Mouse (Mus musculus) embryonic facial prominence, embryonic 12.5 days (tissue): ENCODE data around the gene Foxq1. TPM values are rescaled to one million over a fixed set of nuclear protein-coding genes. Genes with fewer than 3 reads are reported as not detected.

Source experiments
- ATAC-seq: fragments of 200-750 bp; cut with Nextera tagmentation; 2 replicates; pipeline ENCODE4 v1.8.0; 2017; ENCODE audit not compliant: insufficient number of reproducible peaks, insufficient read depth, low FRiP score, low TSS enrichment
- H3K27ac ChIP-seq: fragments of 300-500 bp; sonication (generic); 2 replicates; pipeline ENCODE4 v1.5.1; 2016; ENCODE audit warnings: mild to moderate bottlenecking
- H3K27me3 ChIP-seq: fragments of 300-500 bp; sonication (generic); 2 replicates; pipeline ENCODE4 v1.6.1; 2016; ENCODE audit warnings: mild to moderate bottlenecking, moderate library complexity
- H3K36me3 ChIP-seq: fragments of 300-500 bp; sonication (generic); 2 replicates; pipeline ENCODE4 v1.6.1; 2016; ENCODE audit warnings: mild to moderate bottlenecking
- H3K4me1 ChIP-seq: fragments of 300-500 bp; sonication (generic); 2 replicates; pipeline ENCODE4 v1.6.1; 2016
- H3K4me2 ChIP-seq: fragments of 300-500 bp; sonication (generic); replicated peaks from 2 replicates; pipeline ENCODE4 v1.6.1; 2016; ENCODE audit warnings: mild to moderate bottlenecking, moderate library complexity
- H3K4me3 ChIP-seq: fragments of 300-500 bp; sonication (generic); 2 replicates; pipeline ENCODE4 v1.5.1; 2016; ENCODE audit warnings: mild to moderate bottlenecking
- H3K9ac ChIP-seq: fragments of 300-500 bp; sonication (generic); 2 replicates; pipeline ENCODE4 v1.6.1; 2016; ENCODE audit warnings: mild to moderate bottlenecking, moderate library complexity
- H3K9me3 ChIP-seq: fragments of 300-500 bp; sonication (generic); 2 replicates; pipeline ENCODE4 v1.6.1; 2016; ENCODE audit warnings: mild to moderate bottlenecking, moderate library complexity
- WGBS: fragments of 180-500 bp; shearing (Covaris S2); methylation state at CpG from one replicate; pipeline ENCODE4 v1.1.7; 2016; 5-methylcytosine and 5-hydroxymethylcytosine counted together
- polyA plus RNA-seq: library from polyadenylated mRNA; unstranded; fragments of >200 nt; fragmentation: Nextera tagmentation; extraction: Ambion mirVana; gene quantifications from 2 replicates; pipeline ENCODE4 v1.2.1, GENCODE M21; 2016

Gene Foxq1
- polyA plus RNA-seq, 1 experiment from 2014 or later = 2.0 TPM

DNA sequence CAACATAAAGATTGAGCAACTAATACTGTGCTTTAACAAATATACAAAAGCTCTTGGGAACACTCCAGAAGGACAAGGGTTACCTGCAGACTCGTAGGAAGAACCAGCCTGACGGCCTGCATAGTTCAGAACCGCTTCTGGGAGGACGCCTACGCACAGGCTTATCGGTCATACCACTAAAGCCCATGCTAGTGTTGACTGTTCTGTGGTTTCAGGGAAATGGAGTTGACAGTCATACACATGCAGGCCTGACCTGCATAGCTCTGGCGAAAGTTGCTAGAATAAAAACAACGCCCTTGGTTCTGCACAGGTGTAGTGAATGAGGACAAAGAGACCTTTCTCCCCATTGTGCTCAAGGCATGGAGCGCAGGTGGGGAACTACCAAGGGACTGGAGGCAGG is 8.3 kb upstream of the Foxq1 start:
- Histone ChIP-seq H3K36me3 (no peaks in the 10 kb centered on the region), H3K4me3 (no peak overlapping the region), H3K9ac (no peak overlapping the region), H3K9me3 (no peaks in the 10 kb centered on the region), H3K4me2 (no peak overlapping the region), H3K27ac (no peak overlapping the region), H3K4me1 (no peaks in the 10 kb centered on the region), H3K27me3 (no peaks in the 10 kb centered on the region)
- WGBS = 87% methylated on average over 9 of the region's 9 CpGs
- no peak for ATAC-seq

DNA sequence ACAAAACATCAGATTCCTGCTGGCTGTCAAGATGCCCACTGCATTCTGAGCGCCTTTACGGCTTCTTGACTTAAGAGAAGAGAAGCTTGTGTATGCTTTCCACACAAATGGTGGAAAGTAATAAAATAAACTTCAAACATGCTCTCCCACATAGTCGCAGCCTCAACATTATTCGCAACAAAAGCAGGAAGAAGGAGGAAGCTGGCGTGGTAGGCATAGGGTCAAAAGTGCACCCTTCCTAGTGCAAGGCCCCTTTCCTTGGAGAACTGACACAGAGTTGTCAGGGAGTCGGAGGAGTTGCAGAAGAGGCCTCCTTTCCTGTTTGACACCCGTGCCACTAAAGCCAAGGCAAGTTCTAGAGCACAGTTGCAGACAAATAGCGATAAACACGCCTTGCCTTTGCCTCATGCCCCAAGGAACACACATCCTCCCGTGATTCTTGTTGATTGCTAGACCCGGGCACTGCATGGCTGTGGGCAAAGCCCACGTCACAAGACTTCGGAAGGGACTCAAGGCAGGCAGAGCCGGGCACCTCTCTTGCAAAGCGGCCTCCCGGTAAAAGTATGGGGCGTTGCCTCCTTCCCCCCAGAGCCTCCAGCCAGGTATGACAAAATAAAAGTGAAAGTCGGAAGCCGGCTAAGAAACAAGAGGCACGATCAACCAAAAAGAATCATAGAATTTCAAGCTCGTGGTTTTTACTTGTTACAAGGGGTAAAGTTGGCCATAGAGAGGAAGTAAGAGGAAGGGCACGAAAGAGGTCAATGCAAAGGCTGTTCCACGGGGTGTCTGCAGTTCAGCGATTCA is 1.2 kb downstream of the Foxq1 start:
- no peak overlapping the region for H3K27ac ChIP-seq
- H3K4me1 ChIP-seq = peaks cover 20% of the 10 kb centered on the region
- peak overlapping the region; percentile 100 for H3K4me2 ChIP-seq
- no peak for ATAC-seq
- peak overlapping the region; percentile 68 for H3K4me3 ChIP-seq
- H3K9me3 ChIP-seq = no peaks in the 10 kb centered on the region
- H3K27me3 ChIP-seq = peaks cover 83% of the 10 kb centered on the region
- no peaks in the 10 kb centered on the region for H3K36me3 ChIP-seq
- 5% methylated on average over 24 of the region's 24 CpGs for WGBS
- no peak overlapping the region for H3K9ac ChIP-seq

- peak overlapping the region; percentile 55 for H3K9ac ChIP-seq
Observed at GRCm38 (mm10) chr13:31557768-31558520, 2.0 kb downstream of the Foxq1 start.

GRCm38 (mm10) chr13:31558521-31559418 is 2.8 kb downstream of the Foxq1 start, which contains the start of gene A530084C06Rik:
Gene A530084C06Rik, minus strand, starts transcription at chr13:31559333.
- under 1% methylated on average over 81 of the region's 88 CpGs for whole genome bisulfite sequencing
- Histone ChIP-seq H3K4me1 (peaks cover 20% of the 10 kb centered on the region), H3K4me2 (peak within 1 kb of the TSS; percentile 100), H3K4me3 (peak within 1 kb of the TSS; percentile 68), H3K36me3 (no peaks in the 10 kb centered on the region), H3K9ac (peak within 1 kb of the TSS; percentile 55), H3K27ac (no peak within 1 kb of the TSS), H3K9me3 (no peaks in the 10 kb centered on the region), H3K27me3 (peaks cover 91% of the 10 kb centered on the region)
- peak; percentile 58; the same call in 1 of the 2 replicates for ATAC-seq

More at GRCm38 (mm10) chr13:31557768-31558520, 2.0 kb downstream of the Foxq1 start:
- Histone ChIP-seq H3K4me3 (peak overlapping the region; percentile 68), H3K4me2 (peak overlapping the region; percentile 100), H3K27ac (no peak overlapping the region), H3K27me3 (peaks cover 91% of the 10 kb centered on the region), H3K36me3 (no peaks in the 10 kb centered on the region), H3K9me3 (no peaks in the 10 kb centered on the region), H3K4me1 (peaks cover 20% of the 10 kb centered on the region)
- ATAC-seq = no peak
- under 1% methylated on average over 73 of the region's 73 CpGs for WGBS

DNA sequence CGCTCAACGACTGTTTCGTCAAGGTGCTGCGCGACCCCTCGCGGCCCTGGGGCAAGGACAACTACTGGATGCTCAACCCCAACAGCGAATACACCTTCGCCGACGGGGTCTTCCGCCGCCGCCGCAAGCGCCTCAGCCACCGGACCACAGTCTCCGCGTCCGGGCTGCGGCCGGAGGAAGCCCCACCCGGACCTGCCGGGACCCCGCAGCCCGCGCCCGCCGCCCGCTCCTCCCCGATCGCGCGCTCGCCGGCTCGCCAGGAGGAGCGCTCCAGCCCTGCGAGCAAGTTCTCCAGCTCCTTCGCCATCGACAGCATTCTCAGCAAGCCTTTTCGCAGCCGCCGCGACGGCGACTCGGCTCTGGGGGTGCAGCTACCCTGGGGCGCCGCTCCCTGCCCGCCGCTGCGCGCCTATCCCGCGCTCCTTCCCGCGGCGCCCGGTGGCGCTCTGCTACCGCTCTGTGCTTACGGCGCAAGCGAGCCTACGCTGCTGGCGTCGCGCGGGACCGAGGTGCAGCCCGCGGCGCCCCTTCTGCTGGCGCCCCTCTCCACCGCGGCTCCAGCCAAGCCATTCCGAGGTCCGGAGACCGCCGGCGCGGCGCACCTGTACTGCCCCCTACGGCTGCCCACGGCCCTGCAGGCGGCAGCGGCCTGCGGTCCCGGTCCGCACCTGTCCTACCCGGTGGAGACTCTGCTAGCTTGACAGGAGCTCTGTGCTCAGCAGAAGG is 3.6 kb downstream of the Foxq1 start:
- Histone ChIP-seq H3K4me1 (peaks cover 20% of the 10 kb centered on the region), H3K27ac (no peak overlapping the region)
- under 1% methylated on average over 92 of the region's 92 CpGs for WGBS

GRCm38 (mm10) chr13:31564394-31564793 is 8.5 kb downstream of the Foxq1 start:
- no peak overlapping the region for H3K4me3 ChIP-seq
- H3K9ac ChIP-seq = no peak overlapping the region
- no peaks in the 10 kb centered on the region for H3K36me3 ChIP-seq
- H3K27ac ChIP-seq = no peak overlapping the region
- H3K4me1 ChIP-seq = peaks cover 11% of the 10 kb centered on the region
- peaks cover 59% of the 10 kb centered on the region for H3K27me3 ChIP-seq
- ATAC-seq = no peak
- H3K4me2 ChIP-seq = no peak overlapping the region
- no peaks in the 10 kb centered on the region for H3K9me3 ChIP-seq
- 51% methylated on average over 6 of the region's 6 CpGs for WGBS

More for the DNA sequence above, 3.6 kb downstream of the Foxq1 start:
- Histone ChIP-seq H3K27me3 (peaks cover 93% of the 10 kb centered on the region), H3K36me3 (no peaks in the 10 kb centered on the region), H3K4me3 (peak overlapping the region; percentile 68), H3K4me2 (peak overlapping the region; percentile 100), H3K9ac (peak overlapping the region; percentile 55), H3K9me3 (no peaks in the 10 kb centered on the region)
- ATAC-seq = peak; percentile 62

GRCm38 (mm10) chr13:31567099-31567498 is 11.2 kb downstream of the Foxq1 start:
- Histone ChIP-seq H3K4me3 (no peak overlapping the region), H3K27me3 (peaks cover 32% of the 10 kb centered on the region), H3K27ac (no peak overlapping the region), H3K4me1 (peaks cover 6% of the 10 kb centered on the region; the same call in 1 of the 2 replicates), H3K9ac (no peak overlapping the region), H3K36me3 (no peaks in the 10 kb centered on the region), H3K4me2 (no peak overlapping the region), H3K9me3 (no peaks in the 10 kb centered on the region)
- WGBS = 73% methylated on average over 8 of the region's 8 CpGs
- no peak for ATAC-seq

GRCm38 (mm10) chr13:31567617-31568294 is 11.8 kb downstream of the Foxq1 start:
- Histone ChIP-seq H3K27ac (no peak overlapping the region), H3K9ac (no peak overlapping the region), H3K4me2 (no peak overlapping the region), H3K4me3 (no peak overlapping the region), H3K4me1 (peaks cover 6% of the 10 kb centered on the region; the same call in 1 of the 2 replicates), H3K27me3 (peaks cover 25% of the 10 kb centered on the region), H3K36me3 (no peaks in the 10 kb centered on the region), H3K9me3 (no peaks in the 10 kb centered on the region)
- 84% methylated on average over 6 of the region's 6 CpGs for WGBS
- no peak for ATAC-seq

GRCm38 (mm10) chr13:31572806-31573508 is 17.0 kb downstream of the Foxq1 start:
- H3K27me3 ChIP-seq = peaks cover 4% of the 10 kb centered on the region; the same call in 1 of the 2 replicates
- ATAC-seq = no peak

GRCm38 (mm10) chr13:31574627-31575026 is 18.7 kb downstream of the Foxq1 start:
- Histone ChIP-seq H3K4me3 (no peak overlapping the region), H3K9me3 (no peaks in the 10 kb centered on the region), H3K27me3 (peaks cover 4% of the 10 kb centered on the region; the same call in 1 of the 2 replicates), H3K27ac (no peak overlapping the region), H3K4me2 (no peak overlapping the region), H3K4me1 (peaks cover 4% of the 10 kb centered on the region; the same call in 1 of the 2 replicates), H3K9ac (no peak overlapping the region), H3K36me3 (no peaks in the 10 kb centered on the region)
- WGBS = 65% methylated on average over 3 of the region's 3 CpGs
- no peak for ATAC-seq

More at GRCm38 (mm10) chr13:31572806-31573508, 17.0 kb downstream of the Foxq1 start:
- H3K36me3 ChIP-seq = no peaks in the 10 kb centered on the region
- peaks cover 4% of the 10 kb centered on the region; the same call in 1 of the 2 replicates for H3K4me1 ChIP-seq
- no peak overlapping the region for H3K4me3 ChIP-seq
- no peaks in the 10 kb centered on the region for H3K9me3 ChIP-seq
- H3K4me2 ChIP-seq = no peak overlapping the region
- 79% methylated on average over 10 of the region's 10 CpGs for WGBS
- H3K27ac ChIP-seq = no peak overlapping the region
- no peak overlapping the region for H3K9ac ChIP-seq
